Mouse (Mus musculus) kidney, postnatal 0 days (tissue): ENCODE results near the gene Csf2ra. TPM values are rescaled to one million over a fixed set of nuclear protein-coding genes. Genes with fewer than 3 reads are reported as not detected.
"Not testable (repeated sequence)": the region's sequence is repeated elsewhere in the genome, so short reads cannot be mapped to it uniquely, and the experiment has no call there.

ENCODE experiments used
- ATAC-seq: fragments of 200-750 bp; cut with Nextera tagmentation; replicated peaks from 2 replicates; pipeline ENCODE4 v1.8.0; 2017; ENCODE audit warnings: low read depth, moderate number of reproducible peaks, moderate TSS enrichment, moderate library complexity; ENCODE audit not compliant: low FRiP score
- DNase-seq: peaks from one replicate; pipeline ENCODE4 v3.0.0-alpha.2; 2016; ENCODE audit warnings: low spot score
- H3K27ac ChIP-seq: fragments of 300-500 bp; sonication (generic); 2 replicates; pipeline ENCODE4 v1.5.1; 2014; ENCODE audit warnings: mild to moderate bottlenecking
- H3K27me3 ChIP-seq: fragments of 300-500 bp; sonication (generic); 2 replicates; pipeline ENCODE4 v1.6.1; 2014; ENCODE audit warnings: low read length, mixed read lengths; ENCODE audit not compliant: insufficient read depth
- H3K36me3 ChIP-seq: fragments of 300-500 bp; sonication (generic); 2 replicates; pipeline ENCODE4 v1.6.1; 2014; ENCODE audit warnings: low read length, mixed read lengths; ENCODE audit not compliant: insufficient read depth
- H3K4me1 ChIP-seq: fragments of 300-500 bp; sonication (generic); replicated peaks from 2 replicates; pipeline ENCODE4 v1.6.1; 2014; ENCODE audit warnings: antibody characterized with exemption, low read length, mixed read lengths; ENCODE audit not compliant: insufficient read depth
- H3K4me2 ChIP-seq: fragments of 300-500 bp; sonication (generic); 2 replicates; pipeline ENCODE4 v1.6.1; 2014; ENCODE audit warnings: mild to moderate bottlenecking, low read length, moderate library complexity, mixed read lengths
- H3K4me3 ChIP-seq: fragments of 300-500 bp; sonication (generic); replicated peaks from 2 replicates; pipeline ENCODE4 v1.5.1; 2014; ENCODE audit warnings: low read depth, low read length
- H3K9ac ChIP-seq: fragments of 300-500 bp; sonication (generic); 2 replicates; pipeline ENCODE4 v1.6.1; 2014; ENCODE audit warnings: low read depth, low read length
- H3K9me3 ChIP-seq: fragments of 300-500 bp; sonication (generic); replicated peaks from 2 replicates; pipeline ENCODE4 v1.6.1; 2016; ENCODE audit warnings: low read length, inconsistent platforms, mixed read lengths
- CTCF ChIP-seq: IDR thresholded peaks from 2 replicates; pipeline ENCODE4 v1.5.1; 2016; ENCODE audit warnings: antibody characterized with exemption, low read depth, mild to moderate bottlenecking, moderate library complexity
- WGBS: fragments of 180-500 bp; shearing (Covaris S2); extraction: QIAGEN DNeasy Blood & Tissue Kit; methylation state at CpG from one replicate; pipeline ENCODE4 v1.1.7; 2014; 5-methylcytosine and 5-hydroxymethylcytosine counted together
- polyA plus RNA-seq: library from polyadenylated mRNA; unstranded; fragments of >200 nt; fragmentation: Nextera tagmentation; extraction: Ambion mirVana; gene quantifications from 2 replicates; pipeline ENCODE4 v1.2.1, GENCODE M21; 2015

Gene Csf2ra
- polyA plus RNA-seq, 1 experiment from 2014 or later, result 16.9 TPM

DNA sequence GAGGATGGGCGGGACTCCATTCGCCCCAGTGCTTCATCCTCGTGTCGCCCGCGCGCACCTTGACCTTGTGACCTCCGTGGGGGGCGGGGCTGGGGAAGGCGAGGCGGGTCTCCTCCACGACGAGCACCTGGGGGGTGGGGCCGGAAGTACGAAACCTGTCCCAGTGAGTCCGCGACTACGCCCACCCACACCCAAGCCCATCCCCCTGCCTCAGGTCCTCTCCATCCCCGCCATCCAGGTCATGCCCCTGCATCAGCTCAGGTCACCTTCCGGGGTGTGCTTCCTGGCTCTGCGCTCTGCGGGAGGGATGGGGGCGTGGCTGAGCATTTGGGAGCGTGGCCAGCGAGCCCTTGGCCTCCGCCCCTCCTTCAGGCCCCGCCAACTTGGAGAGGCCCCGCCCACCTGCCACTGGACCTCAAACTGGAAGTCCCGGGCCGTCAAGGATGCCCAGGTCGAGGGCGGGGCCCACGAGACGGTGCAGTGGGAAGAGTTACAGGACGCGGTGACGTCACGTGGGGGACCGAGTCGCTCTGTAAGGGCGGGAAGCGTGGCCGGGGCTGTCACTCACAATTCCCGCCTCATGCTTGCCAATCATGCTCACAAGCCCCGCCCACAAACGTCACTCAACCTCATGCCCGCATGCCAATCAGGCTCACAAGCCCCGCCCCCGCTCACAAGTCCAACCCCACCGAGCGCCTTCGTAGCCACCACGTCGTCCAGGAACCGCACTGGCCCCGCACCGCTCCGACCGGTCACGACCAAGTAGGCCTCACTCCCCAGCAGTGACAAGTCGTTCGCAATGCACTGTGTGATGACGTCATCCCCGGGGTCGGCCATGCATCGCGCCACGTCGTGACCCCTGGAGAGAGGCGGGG is 2.5 kb downstream of the Csf2ra start:
- ATAC-seq, result peak; percentile 65
- Histone ChIP-seq H3K27me3 (no peaks in the 10 kb centered on the region), H3K4me2 (peak overlapping the region; percentile 58), H3K9ac (peak overlapping the region; percentile 44; the same call in 1 of the 2 replicates), H3K36me3 (no peaks in the 10 kb centered on the region), H3K4me3 (peak overlapping the region; percentile 43), H3K4me1 (no peaks in the 10 kb centered on the region), H3K9me3 (no peaks in the 10 kb centered on the region), H3K27ac (peak overlapping the region; percentile 90)
- peak; percentile 95 for DNase-seq
- 6% methylated on average over 67 of the region's 70 CpGs for WGBS
- TF ChIP-seq CTCF, result no peak

DNA sequence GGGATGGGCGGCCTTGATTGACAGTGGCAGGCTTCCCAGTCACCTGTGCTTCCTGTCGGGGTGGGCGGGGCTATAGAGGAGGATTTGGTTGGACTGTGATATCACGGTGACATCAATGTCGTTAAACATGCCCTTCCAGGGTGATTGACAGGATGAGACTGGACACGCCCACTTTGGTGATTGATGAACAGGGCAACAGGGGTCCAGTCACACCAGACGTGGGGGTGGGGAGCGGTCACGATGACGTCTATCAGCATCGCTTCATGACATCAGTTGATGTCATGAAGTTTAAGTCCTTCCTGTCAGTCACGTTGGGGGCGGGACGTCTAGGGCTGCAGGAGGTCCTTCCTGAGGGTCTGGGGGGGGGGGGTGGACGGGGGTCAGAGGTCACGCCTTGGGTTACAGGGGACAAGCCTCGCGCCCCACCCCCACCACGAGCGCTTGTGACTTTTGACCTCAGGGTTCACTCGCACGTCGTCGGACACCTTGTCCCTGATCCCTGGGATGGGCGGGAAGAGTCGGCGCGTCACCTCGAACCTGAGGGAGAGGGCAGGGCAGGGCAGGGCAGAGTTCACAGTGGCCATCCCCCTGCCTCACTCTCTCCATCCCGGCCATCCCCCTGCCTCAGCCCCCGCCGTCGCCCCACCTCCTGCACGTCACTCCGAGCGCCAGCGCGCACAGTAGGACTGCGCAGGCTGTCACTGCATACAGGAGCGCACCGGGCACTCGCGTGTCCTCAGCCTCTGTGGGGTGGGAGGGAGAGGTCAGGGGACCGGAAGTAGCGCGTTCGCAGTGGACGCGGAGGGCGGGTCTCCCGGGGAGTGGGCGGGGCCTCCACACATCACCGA is 3.3 kb downstream of the Csf2ra start:
- Histone ChIP-seq H3K4me3 (peak overlapping the region; percentile 43), H3K9ac (0 out of 2 replicates have a peak overlapping the region, but pooled peaks have one; percentile 44), H3K4me1 (no peaks in the 10 kb centered on the region), H3K36me3 (no peaks in the 10 kb centered on the region), H3K9me3 (no peaks in the 10 kb centered on the region), H3K27ac (peak overlapping the region; percentile 90; the same call in 1 of the 2 replicates), H3K27me3 (no peaks in the 10 kb centered on the region), H3K4me2 (peak overlapping the region; percentile 58)
- WGBS, result 36% methylated on average over 53 of the region's 53 CpGs
- DNase-seq, result peak; percentile 12
- peak; percentile 23 for ATAC-seq
- TF ChIP-seq CTCF, result no peak

DNA sequence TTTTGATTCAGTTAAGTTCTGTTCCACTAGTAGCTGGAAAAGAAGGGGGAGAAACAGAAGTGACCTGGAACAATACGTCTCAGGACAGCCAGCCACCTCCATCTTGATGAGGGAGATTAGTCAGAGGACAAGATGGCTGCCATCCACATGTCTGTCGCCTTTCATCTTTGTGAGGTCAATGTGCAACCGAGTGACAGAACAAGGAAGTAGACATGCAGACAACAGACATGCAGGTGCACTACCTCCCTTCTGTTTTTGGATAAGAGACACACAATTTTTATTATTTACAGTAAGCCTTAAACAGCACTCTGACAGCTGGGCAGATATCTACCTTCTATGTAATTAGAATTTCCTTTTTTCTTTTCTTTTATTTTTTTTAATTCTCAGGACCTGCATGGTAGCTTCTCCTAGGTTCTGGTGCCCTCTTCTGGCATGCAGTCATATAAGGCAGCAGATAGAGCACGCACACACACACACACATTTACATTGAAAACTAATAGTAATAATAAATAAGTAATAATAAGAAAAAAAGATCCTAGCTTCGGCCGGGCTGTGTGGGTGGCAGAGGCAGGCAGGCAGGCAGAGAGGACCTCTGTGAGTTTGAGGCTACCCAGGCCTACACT is 4.4 kb downstream of the Csf2ra start:
- Histone ChIP-seq H3K9ac (no peak overlapping the region), H3K27me3 (no peaks in the 10 kb centered on the region), H3K36me3 (no peaks in the 10 kb centered on the region), H3K4me1 (no peaks in the 10 kb centered on the region), H3K27ac (no peak overlapping the region), H3K4me3 (no peak overlapping the region), H3K4me2 (no peak overlapping the region), H3K9me3 (no peaks in the 10 kb centered on the region)
- DNase-seq (peak; percentile 47), ATAC-seq (no peak)
- TF ChIP-seq CTCF, result peak; percentile 53; the same call in 1 of the 2 replicates
- 91% methylated on average over 6 of the region's 6 CpGs for WGBS

DNA sequence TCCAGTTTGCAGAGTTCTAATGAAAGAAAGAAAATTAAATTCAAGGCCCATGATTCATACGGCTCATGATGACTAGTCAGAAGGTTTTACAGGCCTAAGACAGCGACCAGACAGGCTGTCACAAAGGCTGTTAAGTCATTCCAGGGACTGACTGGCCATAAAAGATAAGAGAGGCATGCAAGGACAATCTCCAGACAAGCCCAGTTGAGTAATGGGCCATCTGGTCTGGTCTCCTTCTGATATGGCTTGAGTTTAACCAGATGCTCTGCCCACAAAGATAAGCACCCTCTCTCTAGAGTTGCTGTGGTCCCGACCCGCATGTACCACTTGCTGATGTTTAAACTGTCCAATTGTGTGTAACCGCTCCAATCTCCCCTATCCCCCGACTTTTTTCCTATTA is 20.7 kb downstream of the Csf2ra start:
- not testable (repeated sequence) for H3K4me3 ChIP-seq, DNase-seq, H3K4me1 ChIP-seq, H3K9me3 ChIP-seq, H3K4me2 ChIP-seq, H3K9ac ChIP-seq, H3K36me3 ChIP-seq, H3K27ac ChIP-seq, ATAC-seq, H3K27me3 ChIP-seq
- WGBS, result 75% methylated on average over 6 of the region's 6 CpGs

DNA sequence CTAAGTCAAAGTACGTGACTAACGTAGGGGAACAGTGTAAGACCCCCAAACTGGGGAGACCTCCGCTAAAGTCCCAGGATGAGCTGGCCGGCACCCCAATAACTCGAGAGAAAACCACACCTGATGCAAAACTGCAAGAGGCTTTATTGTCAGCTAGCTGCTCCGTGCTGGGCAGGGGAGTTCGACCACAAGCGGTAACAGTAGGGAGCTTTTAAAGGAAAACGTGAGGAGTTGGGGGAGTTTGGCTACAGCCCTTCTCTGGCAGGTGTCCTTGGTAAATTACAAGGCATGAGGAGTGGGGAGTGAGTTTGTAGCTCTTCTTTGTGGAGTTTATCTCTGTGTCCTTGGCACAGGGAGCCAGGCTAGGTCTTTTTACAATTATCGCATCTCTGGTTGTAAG is 28.4 kb downstream of the Csf2ra start:
- no peak overlapping the region for H3K4me2 ChIP-seq
- no peaks in the 10 kb centered on the region for H3K4me1 ChIP-seq
- ATAC-seq (no peak), DNase-seq (peak; percentile 47)
- no peak overlapping the region for H3K27ac ChIP-seq
- no peak overlapping the region for H3K4me3 ChIP-seq
- H3K27me3 ChIP-seq, result no peaks in the 10 kb centered on the region
- TF ChIP-seq CTCF, result no peak
- H3K9me3 ChIP-seq, result no peaks in the 10 kb centered on the region
- H3K9ac ChIP-seq, result no peak overlapping the region
- H3K36me3 ChIP-seq, result no peaks in the 10 kb centered on the region
- WGBS, result 20% methylated on average over 10 of the region's 10 CpGs

DNA sequence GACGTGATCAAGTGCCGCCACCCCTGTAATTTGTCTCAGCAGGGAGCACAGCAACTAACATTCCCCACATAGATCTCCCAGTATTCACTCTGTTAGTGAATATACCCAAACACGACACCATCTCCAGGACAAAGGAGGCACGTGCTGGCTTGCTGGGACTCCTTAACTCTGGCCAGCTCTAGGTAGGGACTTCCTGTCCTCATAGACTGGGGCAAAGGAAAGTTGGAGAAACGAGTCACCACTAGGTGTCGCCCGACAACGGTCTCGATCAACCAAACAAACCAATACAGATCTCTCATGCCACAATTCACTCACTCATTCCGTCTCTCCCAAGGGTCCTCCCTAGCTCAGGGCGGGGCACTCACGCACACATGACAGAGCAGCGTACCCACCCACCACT is 28.9 kb downstream of the Csf2ra start:
- Histone ChIP-seq H3K9ac (no peak overlapping the region), H3K4me2 (no peak overlapping the region), H3K27ac (no peak overlapping the region), H3K9me3 (no peaks in the 10 kb centered on the region), H3K4me1 (no peaks in the 10 kb centered on the region), H3K4me3 (no peak overlapping the region), H3K36me3 (no peaks in the 10 kb centered on the region), H3K27me3 (no peaks in the 10 kb centered on the region)
- WGBS, result 13% methylated on average over 13 of the region's 13 CpGs
- TF ChIP-seq CTCF, result no peak
- ATAC-seq (no peak), DNase-seq (peak; percentile 92)

DNA sequence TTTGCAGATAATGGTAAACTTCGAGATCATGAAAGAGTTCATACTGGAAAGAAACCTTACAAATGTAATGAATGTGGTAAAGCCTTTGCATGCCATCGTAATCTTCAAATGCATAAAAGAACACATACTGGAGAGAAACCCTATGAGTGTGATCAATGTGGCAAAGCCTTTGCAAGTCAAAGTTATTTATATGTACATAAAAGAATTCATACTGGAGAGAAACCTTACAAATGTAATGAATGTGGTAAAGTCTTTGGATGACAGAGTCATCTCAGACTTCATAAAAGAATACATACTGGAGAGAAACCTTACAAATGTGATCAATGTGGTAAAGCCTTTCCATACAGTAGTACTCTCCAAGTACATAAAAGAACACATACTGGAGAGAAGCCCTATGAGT is 44.6 kb downstream of the Csf2ra start, which contains the start of gene Gm6020:
TSS of gene Gm6020 (plus strand) at position 301 of the 400 bp plus-strand sequence.
- not testable (repeated sequence) for H3K4me1 ChIP-seq, ATAC-seq, DNase-seq, H3K9ac ChIP-seq, H3K27ac ChIP-seq, H3K27me3 ChIP-seq, H3K4me3 ChIP-seq, H3K4me2 ChIP-seq, H3K9me3 ChIP-seq, H3K36me3 ChIP-seq
- WGBS, result 88% methylated on average over 2 of the region's 2 CpGs
